Mouse (Mus musculus): Measurements from ENCODE around the gene Dysf.

GRCm38 (mm10) chr6:84009172-84009872, 932 bp downstream of the Dysf start:
- TF ChIP-seq GATA1 (IDR thresholded peaks at IDR 0.05; ENCODE audit: borderline replicate concordance, low read length) (no peak), FLI1 (IDR thresholded peaks at IDR 0.05; ENCODE audit: low read length) (no peak)

All from megakaryocyte, embryonic 14.5 days (primary cell).